ENCODE assay signal across 9 mouse cellular contexts in the genomic region with DNA sequence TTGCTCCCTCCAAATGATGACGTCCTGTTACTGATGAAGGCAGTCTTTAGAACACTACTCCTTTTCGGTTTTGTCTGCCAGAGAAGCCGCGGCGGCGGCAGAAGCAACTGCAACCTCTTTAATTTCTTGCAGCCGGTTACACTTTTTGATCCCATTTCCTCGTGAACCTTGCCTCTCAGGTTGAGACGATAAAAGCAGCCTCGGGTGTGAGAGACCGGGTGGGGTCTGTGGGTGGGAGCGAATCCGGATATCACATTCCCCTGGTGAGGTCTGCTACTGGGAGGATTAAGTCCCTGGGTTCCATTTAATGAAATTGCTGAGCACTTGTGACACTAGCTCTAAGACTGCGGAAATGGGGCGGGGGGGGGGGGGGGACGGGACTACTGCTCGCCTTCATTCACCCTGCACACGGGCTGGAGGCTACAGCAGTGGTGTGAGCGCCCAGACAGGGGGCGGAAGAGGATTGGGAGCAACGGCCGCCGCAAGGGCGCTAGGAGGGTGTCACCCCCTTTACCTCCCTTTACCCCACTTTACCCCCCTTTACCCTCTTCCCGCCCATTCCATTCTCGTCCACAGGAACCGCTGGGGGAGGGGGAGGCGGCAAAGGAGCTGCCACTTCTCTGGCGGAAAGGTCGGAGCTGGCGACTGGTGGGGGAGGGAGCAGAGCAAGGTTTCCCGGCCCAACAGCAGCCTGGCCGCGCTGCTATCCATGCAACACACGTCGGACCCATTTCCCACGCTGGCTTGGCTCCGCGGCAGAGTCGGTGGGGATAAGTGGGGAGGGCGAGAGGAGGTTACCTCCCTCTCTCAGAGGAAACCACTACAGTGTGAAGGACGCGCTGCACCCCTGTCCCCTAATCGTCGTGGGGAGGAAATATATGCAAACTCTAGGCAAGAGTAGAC. TPM values are rescaled to one million over a fixed set of nuclear protein-coding genes. Genes with fewer than 3 reads are reported as not detected.
A peak's percentile ranks its signal among the peaks of the same experiment; 100 is the strongest.
DNase-seq lines count a peak whose midpoint lies in the region; ATAC-seq and TF ChIP-seq lines count a peak whose summit lies in the region.
"Had no signal": no experiment of that assay in that cellular context is flagged by ENCODE, and none has a peak within 500 bp of the region (broad histone marks: within the 10 kb centered on the region; RNA-seq: fewer than 3 reads in every experiment).

No protein-coding gene starts in this region.

- TF ChIP-seq CTCF in kidney, postnatal 0 days (IDR thresholded peaks at IDR 0.05; ENCODE audit: low read depth), result peak; percentile 52; the same call in 1 of the 2 replicates

- H3K9ac ChIP-seq in embryonic facial prominence, embryonic 14.5 days (ENCODE audit: low read depth, low read length), result peak overlapping the region; percentile 75
- H3K9ac ChIP-seq in heart, embryonic 11.5 days (ENCODE audit: low read depth, low read length), result peak overlapping the region; percentile 89
- peak overlapping the region; percentile 36; the same call in 1 of the 2 replicates for H3K9ac ChIP-seq in kidney, postnatal 0 days (ENCODE audit: low read depth, low read length)
- H3K9ac ChIP-seq in liver, embryonic 11.5 days (ENCODE audit: low read depth, low read length), result peak overlapping the region; percentile 67
- H3K9ac ChIP-seq in neural tube, embryonic 11.5 days (ENCODE audit: low read length), result peak overlapping the region; percentile 55

- no peaks in the 10 kb centered on the region for H3K4me1 ChIP-seq in embryonic facial prominence, embryonic 14.5 days (ENCODE audit: control insufficient read depth, insufficient read depth, low read length)
- no peaks in the 10 kb centered on the region for H3K4me1 ChIP-seq in heart, embryonic 11.5 days (ENCODE audit: control insufficient read depth, insufficient read depth, low read length)
- peaks cover 12% of the 10 kb centered on the region; the same call in 1 of the 2 replicates for H3K4me1 ChIP-seq in kidney, postnatal 0 days (replicated peaks; ENCODE audit: insufficient read depth, low read length)
- H3K4me1 ChIP-seq in liver, embryonic 11.5 days (replicated peaks; ENCODE audit: control insufficient read depth, insufficient read depth, low read length), result no peaks in the 10 kb centered on the region; the same call in 1 of the 2 replicates
- H3K4me1 ChIP-seq in neural tube, embryonic 11.5 days (ENCODE audit: control insufficient read depth, insufficient read depth, low read length), result peaks cover 5% of the 10 kb centered on the region; the same call in 1 of the 2 replicates

- no peaks in the 10 kb centered on the region for H3K36me3 ChIP-seq in embryonic facial prominence, embryonic 14.5 days (ENCODE audit: control insufficient read depth, insufficient read depth, low read length)
- no peaks in the 10 kb centered on the region for H3K36me3 ChIP-seq in heart, embryonic 11.5 days (ENCODE audit: control insufficient read depth, insufficient read depth, low read length)
- H3K36me3 ChIP-seq in kidney, postnatal 0 days (ENCODE audit: insufficient read depth, low read length), result no peaks in the 10 kb centered on the region
- no peaks in the 10 kb centered on the region for H3K36me3 ChIP-seq in liver, embryonic 11.5 days (ENCODE audit: control insufficient read depth, insufficient read depth, low read length)
- no peaks in the 10 kb centered on the region for H3K36me3 ChIP-seq in neural tube, embryonic 11.5 days (ENCODE audit: control insufficient read depth, insufficient read depth, low read length)

- H3K4me2 ChIP-seq in embryonic facial prominence, embryonic 14.5 days (ENCODE audit: low read depth, low read length), result peak overlapping the region; percentile 86
- peak overlapping the region; percentile 95 for H3K4me2 ChIP-seq in heart, embryonic 11.5 days
- peak overlapping the region; percentile 82 for H3K4me2 ChIP-seq in kidney, postnatal 0 days (ENCODE audit: low read length)
- H3K4me2 ChIP-seq in liver, embryonic 11.5 days, result peak overlapping the region; percentile 94
- H3K4me2 ChIP-seq in neural tube, embryonic 11.5 days (ENCODE audit: low read depth), result peak overlapping the region; percentile 98

- no peaks in the 10 kb centered on the region for H3K27me3 ChIP-seq in embryonic facial prominence, embryonic 14.5 days (replicated peaks; ENCODE audit: control insufficient read depth, insufficient read depth, low read length)
- H3K27me3 ChIP-seq in heart, embryonic 11.5 days (ENCODE audit: control insufficient read depth, insufficient read depth, low read length), result no peaks in the 10 kb centered on the region
- H3K27me3 ChIP-seq in kidney, postnatal 0 days (ENCODE audit: insufficient read depth, low read length), result peaks cover 11% of the 10 kb centered on the region; the same call in 1 of the 2 replicates
- peaks cover 14% of the 10 kb centered on the region for H3K27me3 ChIP-seq in liver, embryonic 11.5 days (replicated peaks; ENCODE audit: control insufficient read depth, insufficient read depth, low read length)
- peaks cover 9% of the 10 kb centered on the region; the same call in 1 of the 2 replicates for H3K27me3 ChIP-seq in neural tube, embryonic 11.5 days (ENCODE audit: control insufficient read depth, insufficient read depth, low read length)

- peak; percentile 55 for ATAC-seq in embryonic facial prominence, embryonic 14.5 days (ENCODE audit: low read depth)
- ATAC-seq in heart, embryonic 11.5 days (replicated peaks; ENCODE audit: insufficient number of reproducible peaks, low FRiP score, low TSS enrichment), result peak; percentile 62
- ATAC-seq in kidney, postnatal 0 days (replicated peaks; ENCODE audit: low FRiP score, low read depth), result peak; percentile 52
- peak; percentile 63 for ATAC-seq in liver, embryonic 11.5 days (replicated peaks; ENCODE audit: low FRiP score)
- peak; percentile 62 for ATAC-seq in neural tube, embryonic 11.5 days (ENCODE audit: insufficient read depth, low FRiP score, low TSS enrichment)

- H3K4me3 ChIP-seq in embryonic facial prominence, embryonic 14.5 days (ENCODE audit: low read depth, low read length), result peak overlapping the region; percentile 73
- H3K4me3 ChIP-seq in heart, embryonic 11.5 days (ENCODE audit: low read depth, low read length), result peak overlapping the region; percentile 78
- H3K4me3 ChIP-seq in kidney, postnatal 0 days (replicated peaks; ENCODE audit: low read depth, low read length), result peak overlapping the region; percentile 66
- H3K4me3 ChIP-seq in liver, embryonic 11.5 days (ENCODE audit: low read depth, low read length), result peak overlapping the region; percentile 65
- peak overlapping the region; percentile 60 for H3K4me3 ChIP-seq in neural tube, embryonic 11.5 days (ENCODE audit: low read depth, low read length)

- 2% methylated on average over 33 of the region's 45 CpGs for WGBS in embryonic facial prominence, embryonic 14.5 days
- WGBS in heart, embryonic 11.5 days (ENCODE audit: insufficient replicate concordance), result under 1% methylated on average over 39 of the region's 45 CpGs
- under 1% methylated on average over 42 of the region's 45 CpGs for WGBS in kidney, postnatal 0 days
- WGBS in liver, embryonic 11.5 days, result 1% methylated on average over 41 of the region's 45 CpGs
- under 1% methylated on average over 45 of the region's 45 CpGs for WGBS in neural tube, embryonic 11.5 days

- H3K27ac ChIP-seq in embryonic facial prominence, embryonic 14.5 days (replicated peaks; ENCODE audit: low read depth, low read length), result peak overlapping the region; percentile 95
- H3K27ac ChIP-seq in heart, embryonic 11.5 days (ENCODE audit: low read depth, low read length), result peak overlapping the region; percentile 97
- peak overlapping the region; percentile 2; the same call in 1 of the 2 replicates for H3K27ac ChIP-seq in kidney, postnatal 0 days
- H3K27ac ChIP-seq in liver, embryonic 11.5 days (ENCODE audit: low read depth, low read length), result peak overlapping the region; percentile 69
- peak overlapping the region; percentile 81 for H3K27ac ChIP-seq in neural tube, embryonic 11.5 days (ENCODE audit: low read depth, low read length)

- intact Hi-C loops in heart, postnatal 25 days (cut with DNase I), result loop anchor here (5.0 kb wide), 4 partner anchors 42 to 1022 kb away; no protein-coding TSS in a partner anchor

- peak; percentile 62 to 67 for DNase-seq in heart, adult 18-20 months
- no peak for DNase-seq in heart, postnatal 25 days (ENCODE audit: low spot score)
- peak; percentile 81 for DNase-seq in embryonic facial prominence, embryonic 14.5 days (ENCODE audit: low spot score)
- peak; percentile 68 for DNase-seq in kidney, postnatal 0 days (ENCODE audit: low spot score)
- peak; percentile 80 for DNase-seq in liver, embryonic 11.5 days (ENCODE audit: low spot score)
- DNase-seq in neural tube, embryonic 11.5 days (ENCODE audit: low spot score), result peak; percentile 81
- peak; percentile 13 to 14 for DNase-seq in thymus, adult 18-20 months

- no peaks in the 10 kb centered on the region for H3K9me3 ChIP-seq in embryonic facial prominence, embryonic 14.5 days (ENCODE audit: control insufficient read depth, low read length)
- H3K9me3 ChIP-seq in heart, embryonic 11.5 days (replicated peaks; ENCODE audit: control insufficient read depth, low read length), result no peaks in the 10 kb centered on the region
- no peaks in the 10 kb centered on the region for H3K9me3 ChIP-seq in kidney, postnatal 0 days (replicated peaks; ENCODE audit: low read length)
- H3K9me3 ChIP-seq in liver, embryonic 11.5 days (ENCODE audit: control insufficient read depth, low read length), result no peaks in the 10 kb centered on the region
- H3K9me3 ChIP-seq in neural tube, embryonic 11.5 days (ENCODE audit: control insufficient read depth, low read length), result no peaks in the 10 kb centered on the region

RNA-seq across cellular contexts. Expression of gene Pcdh7, which starts 2.9 kb away (rescaled TPM):
- total RNA-seq in heart, adult 18-20 months (2021), result 10 to 100 TPM; 83.9 to 89.1 TPM
- total RNA-seq in heart, postnatal 25 days (2021), result 100 to 1,000 TPM; 110 to 115 TPM
- polyA plus RNA-seq in embryonic facial prominence, embryonic 14.5 days (2014; fragmentation: Nextera tagmentation; extraction: Ambion mirVana), result 14.0 TPM in 2 replicates
- polyA plus RNA-seq in heart, embryonic 11.5 days (2014; fragmentation: Nextera tagmentation; extraction: Ambion mirVana), result 17.6 and 19.4 TPM in 2 replicates
- polyA plus RNA-seq in kidney, postnatal 0 days (2015; fragmentation: Nextera tagmentation; extraction: Ambion mirVana), result 3.5 and 3.6 TPM in 2 replicates
- polyA plus RNA-seq in liver, embryonic 11.5 days (2014; fragmentation: Nextera tagmentation; extraction: Ambion mirVana), result 4.0 and 4.4 TPM in 2 replicates
- polyA plus RNA-seq in neural tube, embryonic 11.5 days (2014; fragmentation: Nextera tagmentation; extraction: Ambion mirVana), result 6.9 and 8.6 TPM in 2 replicates
- total RNA-seq: MEL had no signal

Comparison
In these comparisons a context has a peak if more than half of its experiments do, and no peak if none do; other contexts are left out.
1. H3K27ac ChIP-seq: peak in every context shown above with its lines; median percentile 97 in heart, embryonic 11.5 days; 95 in embryonic facial prominence, embryonic 14.5 days; 81 in neural tube, embryonic 11.5 days; 69 in liver, embryonic 11.5 days; 2 in kidney, postnatal 0 days.
2. H3K9ac ChIP-seq: peak in every context shown above with its lines; median percentile 89 in heart, embryonic 11.5 days; 75 in embryonic facial prominence, embryonic 14.5 days; 67 in liver, embryonic 11.5 days; 55 in neural tube, embryonic 11.5 days; 36 in kidney, postnatal 0 days.